Mouse (Mus musculus) stomach, postnatal 0 days (tissue): ENCODE measurements around the gene Sgms1.

Experiments used
- CTCF ChIP-seq: IDR thresholded peaks from 2 replicates; pipeline ENCODE4 v1.5.1; 2016; ENCODE audit warnings: antibody characterized with exemption, low read depth, mild to moderate bottlenecking, moderate library complexity
- EP300 ChIP-seq: optimal IDR thresholded peaks from 2 replicates; pipeline ENCODE3; 2016; ENCODE audit warnings: antibody characterized with exemption

GRCm38 (mm10) chr19:32425856-32426255 is 36.3 kb upstream of the Sgms1 start:
- TF ChIP-seq CTCF (no peak), EP300 (no peak)
